Mouse (Mus musculus): ENCODE results near the gene Eif2s1. TPM values are rescaled to one million over a fixed set of nuclear protein-coding genes. Genes with fewer than 3 reads are reported as not detected.
A peak's percentile ranks its signal among the peaks of the same experiment; 100 is the strongest.

Gene Eif2s1
- total and polyA plus RNA-seq, 3 experiments = 124 to 351 (median 196) TPM

DNA sequence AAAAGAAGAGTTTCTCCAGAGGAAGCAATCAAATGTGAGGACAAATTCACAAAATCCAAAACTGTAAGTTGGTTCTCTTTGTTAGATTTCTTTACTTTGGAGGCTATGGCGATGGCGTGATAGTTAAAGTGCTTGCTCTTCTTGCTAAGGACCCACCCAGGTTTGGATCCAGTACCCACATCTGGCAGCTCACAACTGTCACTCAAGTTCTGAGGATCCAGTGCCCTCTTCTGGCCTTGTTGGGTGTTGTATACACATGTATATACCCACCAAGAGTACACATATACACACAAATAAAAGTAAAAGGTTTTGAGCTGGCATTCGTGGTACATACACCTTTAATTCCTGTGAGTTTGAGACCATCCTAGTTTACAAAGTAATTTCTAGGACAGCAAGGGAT lies 13.0 kb downstream of the Eif2s1 start:
- Histone ChIP-seq H3K27ac (ENCODE audit: insufficient read depth, low read depth) (no peak overlapping the region), H3K4me2 (ENCODE audit: insufficient read depth, low read depth, poor library complexity, severe bottlenecking) (no peak overlapping the region), H3K27me3 (replicated peaks) (no peaks in the 10 kb centered on the region), H3K36me3 (replicated peaks in 1 of 2; ENCODE audit: control insufficient read depth in 1 of 2, insufficient read depth in 1 of 2, low read length in 1 of 2) (peaks cover 43 to 85% of the 10 kb centered on the region in 2 experiments), H3K4me1 (ENCODE audit: control insufficient read depth in 1 of 2, insufficient read depth in 2 of 2) (no peaks in the 10 kb centered on the region), H3K9ac (ENCODE audit: insufficient read depth, low read depth) (no peak overlapping the region), H3K4me3 (replicated peaks in 1 of 3; ENCODE audit: low read depth in 2 of 3, low read length in 2 of 3, poor library complexity in 1 of 3) (no peak overlapping the region), H3K9me3 (replicated peaks; ENCODE audit: low read length) (no peaks in the 10 kb centered on the region), H3K79me2 (replicated peaks; ENCODE audit: control insufficient read depth, extremely low read depth, insufficient read depth, poor library complexity, severe bottlenecking) (peaks cover 38% of the 10 kb centered on the region)
- no peak for TF ChIP-seq ETS1 (conservative IDR thresholded peaks at IDR 0.05; ENCODE audit: low read depth, low read length)
- no peak for DNase-seq (ENCODE audit: extremely low read depth)
- dilution Hi-C loops (cut with MboI; ENCODE audit: extremely low pct_ligation_motif_present, extremely low pct_unique_long_range_greater_than_20kb, low sequenced_read_pairs) (no loop called here), in situ Hi-C loops (cut with MboI; ENCODE audit: low pct_ligation_motif_present, low pct_unique_long_range_greater_than_20kb, low sequenced_read_pairs) (loop anchor here (25.0 kb wide), 1 partner anchor 662 kb away; no protein-coding TSS in a partner anchor)

DNA sequence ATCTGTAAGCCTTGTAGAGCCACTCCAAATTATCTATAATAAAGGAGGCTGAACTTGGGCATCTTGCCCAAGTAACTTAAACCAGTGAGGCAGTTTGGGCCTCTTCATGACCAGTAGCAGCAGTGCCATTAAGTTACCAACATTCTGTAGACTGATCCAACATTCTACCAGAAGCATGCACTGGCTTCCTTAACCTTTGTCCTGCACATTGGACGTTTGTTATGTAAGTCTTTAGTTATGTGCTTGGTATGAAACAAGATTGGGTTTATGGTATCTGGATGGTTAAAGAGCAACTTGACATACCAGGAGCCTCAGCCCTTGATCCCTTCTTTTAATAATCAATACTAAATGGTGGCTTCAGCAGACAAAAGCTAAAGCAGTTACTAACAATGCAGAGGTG lies 28.4 kb downstream of the Eif2s1 start:
- Histone ChIP-seq H3K9me3 (replicated peaks; ENCODE audit: low read length) (peaks cover 4% of the 10 kb centered on the region), H3K4me1 (ENCODE audit: control insufficient read depth in 1 of 2, insufficient read depth in 2 of 2) (no peaks in the 10 kb centered on the region), H3K27me3 (replicated peaks) (no peaks in the 10 kb centered on the region), H3K4me2 (ENCODE audit: insufficient read depth, low read depth, poor library complexity, severe bottlenecking) (no peak overlapping the region), H3K9ac (ENCODE audit: insufficient read depth, low read depth) (no peak overlapping the region), H3K4me3 (replicated peaks in 1 of 3; ENCODE audit: low read depth in 2 of 3, low read length in 2 of 3, poor library complexity in 1 of 3) (no peak overlapping the region), H3K36me3 (replicated peaks in 1 of 2; ENCODE audit: control insufficient read depth in 1 of 2, insufficient read depth in 1 of 2, low read length in 1 of 2) (peaks cover 10 to 34% of the 10 kb centered on the region in 2 experiments), H3K79me2 (replicated peaks; ENCODE audit: control insufficient read depth, extremely low read depth, insufficient read depth, poor library complexity, severe bottlenecking) (no peaks in the 10 kb centered on the region), H3K27ac (ENCODE audit: insufficient read depth, low read depth) (no peak overlapping the region)
- in situ Hi-C loops (cut with MboI; ENCODE audit: low pct_ligation_motif_present, low pct_unique_long_range_greater_than_20kb, low sequenced_read_pairs) = no loop called here
- no peak for DNase-seq (ENCODE audit: extremely low read depth)
- dilution Hi-C loops (cut with MboI; ENCODE audit: extremely low pct_ligation_motif_present, extremely low pct_unique_long_range_greater_than_20kb, low sequenced_read_pairs) = no loop called here
- TF ChIP-seq NRF1 (IDR thresholded peaks at IDR 0.05; ENCODE audit: low read depth, low read length) (no peak), UBTF (IDR thresholded peaks at IDR 0.05; ENCODE audit: low read depth, low read length) (no peak), MAX (IDR thresholded peaks at IDR 0.05; ENCODE audit: low read length) (no peak), CHD2 (IDR thresholded peaks at IDR 0.05; ENCODE audit: low read length) (no peak)

DNA sequence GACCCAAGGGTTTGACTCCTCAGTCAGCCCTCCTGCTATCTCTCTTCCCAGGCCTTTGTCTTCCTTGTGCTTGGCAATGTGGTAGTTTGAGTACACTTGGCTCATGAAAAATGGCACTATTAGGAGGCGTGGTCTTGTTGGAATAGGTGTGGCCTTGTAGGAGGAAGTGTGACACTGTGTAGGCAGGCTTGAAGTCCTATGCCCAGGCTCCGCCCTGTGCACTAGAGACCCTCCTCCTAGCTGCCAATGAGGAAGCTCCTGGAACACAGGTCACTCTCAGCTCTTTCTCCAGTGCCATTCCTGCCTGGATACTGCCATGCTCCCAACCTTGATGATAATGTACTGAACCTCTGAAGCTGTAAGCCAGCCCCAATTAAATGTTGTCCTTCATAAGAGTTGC lies 29.5 kb downstream of the Eif2s1 start:
- dilution Hi-C loops (cut with MboI; ENCODE audit: extremely low pct_ligation_motif_present, extremely low pct_unique_long_range_greater_than_20kb, low sequenced_read_pairs) = no loop called here
- Histone ChIP-seq H3K36me3 (replicated peaks in 1 of 2; ENCODE audit: control insufficient read depth in 1 of 2, insufficient read depth in 1 of 2, low read length in 1 of 2) (peaks cover 6 to 24% of the 10 kb centered on the region in 2 experiments), H3K4me1 (ENCODE audit: control insufficient read depth in 1 of 2, insufficient read depth in 2 of 2) (no peaks in the 10 kb centered on the region), H3K4me3 (replicated peaks in 1 of 3; ENCODE audit: low read depth in 2 of 3, low read length in 2 of 3, poor library complexity in 1 of 3) (no peak overlapping the region), H3K79me2 (replicated peaks; ENCODE audit: control insufficient read depth, extremely low read depth, insufficient read depth, poor library complexity, severe bottlenecking) (no peaks in the 10 kb centered on the region), H3K27me3 (replicated peaks) (no peaks in the 10 kb centered on the region), H3K9ac (ENCODE audit: insufficient read depth, low read depth) (no peak overlapping the region), H3K4me2 (ENCODE audit: insufficient read depth, low read depth, poor library complexity, severe bottlenecking) (no peak overlapping the region), H3K27ac (ENCODE audit: insufficient read depth, low read depth) (no peak overlapping the region), H3K9me3 (replicated peaks; ENCODE audit: low read length) (peaks cover 4% of the 10 kb centered on the region)
- TF ChIP-seq CHD2 (IDR thresholded peaks at IDR 0.05; ENCODE audit: low read length) = no peak
- no peak for TF ChIP-seq ZNF384 (IDR thresholded peaks at IDR 0.05; ENCODE audit: low read depth, low read length)
- no peak for TF ChIP-seq EP300 (IDR thresholded peaks at IDR 0.05; ENCODE audit: low read length)
- TF ChIP-seq ELF1 (IDR thresholded peaks at IDR 0.05; ENCODE audit: low read depth, low read length) = no peak
- no peak for TF ChIP-seq POLR2AphosphoS2 (IDR thresholded peaks at IDR 0.05; ENCODE audit: low read depth, low read length)
- TF ChIP-seq RCOR1 (conservative IDR thresholded peaks at IDR 0.05; ENCODE audit: low read depth, low read length) = no peak
- TF ChIP-seq MXI1 (IDR thresholded peaks at IDR 0.05; ENCODE audit: low read depth, low read length) = no peak
- no peak for TF ChIP-seq BHLHE40 (IDR thresholded peaks at IDR 0.05; ENCODE audit: low read depth, low read length)
- TF ChIP-seq JUN (IDR thresholded peaks at IDR 0.05; ENCODE audit: insufficient read depth, low read depth, low read length) = no peak
- TF ChIP-seq HCFC1 (IDR thresholded peaks at IDR 0.05; ENCODE audit: low read depth, low read length) = no peak
- no peak for TF ChIP-seq MAX (IDR thresholded peaks at IDR 0.05; ENCODE audit: low read length)
- no peak for TF ChIP-seq ZC3H11A (IDR thresholded peaks at IDR 0.05; ENCODE audit: low read depth, low read length)
- no peak for TF ChIP-seq CHD1 (IDR thresholded peaks at IDR 0.05; ENCODE audit: low read depth, low read length)
- TF ChIP-seq ZKSCAN1 (IDR thresholded peaks at IDR 0.05; ENCODE audit: borderline replicate concordance, low read depth, low read length) = no peak
- no peak for TF ChIP-seq MEF2A (IDR thresholded peaks at IDR 0.05; ENCODE audit: borderline replicate concordance, low read depth, low read length)
- in situ Hi-C loops (cut with MboI; ENCODE audit: low pct_ligation_motif_present, low pct_unique_long_range_greater_than_20kb, low sequenced_read_pairs) = no loop called here
- DNase-seq (ENCODE audit: extremely low read depth) = peak; percentile 14

Measured in CH12.LX (cell line).